ENCODE assay signal across 8 mouse cellular contexts in the genomic region with DNA sequence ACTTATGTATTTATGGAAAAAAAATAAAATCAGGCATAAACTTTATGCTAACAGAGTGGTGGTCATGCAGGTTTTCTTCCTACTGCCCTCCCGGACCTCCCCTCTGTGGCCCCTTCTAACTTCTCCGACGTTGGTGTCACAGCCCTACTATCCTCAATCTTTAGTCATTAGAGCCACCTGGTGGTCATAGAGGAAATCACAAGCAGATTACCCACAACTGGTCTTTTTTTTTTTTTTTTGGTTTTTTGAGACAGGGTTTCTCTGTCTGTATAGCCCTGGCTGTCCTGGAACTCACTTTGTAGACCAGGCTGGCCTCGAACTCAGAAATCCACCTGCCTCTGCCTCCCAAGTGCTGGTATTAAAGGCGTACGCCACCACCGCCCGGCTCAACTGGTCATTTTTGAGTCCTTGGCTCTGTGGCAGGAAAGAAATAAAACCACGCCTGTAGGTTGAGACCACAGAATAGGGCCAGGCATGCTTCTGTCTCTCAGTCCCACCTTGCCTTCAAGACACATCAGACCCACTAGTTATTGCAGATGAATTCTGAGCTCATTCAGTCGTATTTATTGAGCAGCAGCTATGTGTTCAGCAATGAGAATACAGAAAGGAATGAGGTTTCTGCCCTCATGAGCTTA. TPM values are rescaled to one million over a fixed set of nuclear protein-coding genes. Genes with fewer than 3 reads are reported as not detected.
DNase-seq lines count a peak whose midpoint lies in the region; ATAC-seq lines count a peak whose summit lies in the region.

No protein-coding gene starts in this region.

- peaks cover 13% of the 10 kb centered on the region for H3K4me1 ChIP-seq in kidney, embryonic 15.5 days
- peaks cover 4% of the 10 kb centered on the region for H3K4me1 ChIP-seq in midbrain, embryonic 11.5 days (ENCODE audit: control insufficient read depth, insufficient read depth, low read length)

- H3K27me3 ChIP-seq in kidney, embryonic 15.5 days: no peaks in the 10 kb centered on the region
- H3K27me3 ChIP-seq in midbrain, embryonic 11.5 days (ENCODE audit: control insufficient read depth, insufficient read depth, low read length): no peaks in the 10 kb centered on the region

- intact Hi-C loops in heart, postnatal 36 days (cut with DNase I): loop anchor here (1.0 kb wide), 1 partner anchor 121 kb away; no protein-coding TSS in a partner anchor
- intact Hi-C loops in left cerebral cortex, postnatal 10 days (cut with DNase I): no loop called here

- no peaks in the 10 kb centered on the region for H3K9me3 ChIP-seq in kidney, embryonic 15.5 days (replicated peaks)
- no peaks in the 10 kb centered on the region for H3K9me3 ChIP-seq in midbrain, embryonic 11.5 days (ENCODE audit: control insufficient read depth, low read length)

- no peak overlapping the region for H3K4me3 ChIP-seq in kidney, embryonic 15.5 days (replicated peaks)
- H3K4me3 ChIP-seq in midbrain, embryonic 11.5 days (ENCODE audit: low read depth, low read length): no peak overlapping the region

- no peak overlapping the region for H3K9ac ChIP-seq in kidney, embryonic 15.5 days
- H3K9ac ChIP-seq in midbrain, embryonic 11.5 days (ENCODE audit: low read length): no peak overlapping the region

- 47% methylated on average over 10 of the region's 10 CpGs for WGBS in kidney, embryonic 15.5 days
- 58% methylated on average over 10 of the region's 10 CpGs for WGBS in midbrain, embryonic 11.5 days

- ATAC-seq in kidney, embryonic 15.5 days (replicated peaks; ENCODE audit: low FRiP score): no peak
- peak; percentile 47; the same call in 1 of the 2 replicates for ATAC-seq in midbrain, embryonic 11.5 days (ENCODE audit: low FRiP score)

- H3K27ac ChIP-seq in kidney, embryonic 15.5 days: no peak overlapping the region
- H3K27ac ChIP-seq in midbrain, embryonic 11.5 days (ENCODE audit: low read depth, low read length): no peak overlapping the region

- peaks cover 7% of the 10 kb centered on the region; the same call in 1 of the 2 replicates for H3K36me3 ChIP-seq in kidney, embryonic 15.5 days
- H3K36me3 ChIP-seq in midbrain, embryonic 11.5 days (ENCODE audit: control insufficient read depth, insufficient read depth, low read length): no peaks in the 10 kb centered on the region

- peak; percentile 44 for DNase-seq in kidney, adult 11 months
- peak; percentile 87 for DNase-seq in NIH3T3 (ENCODE audit: low read depth)
- peak; percentile 93 for DNase-seq in embryo, embryonic 10.5 days (ENCODE audit: low spot score)
- peak; percentile 65 to 72 for DNase-seq in heart, postnatal 36 days
- DNase-seq in left cerebral cortex, postnatal 10 days (ENCODE audit: extremely low spot score in 1 of 2, low spot score in 2 of 2): peak; percentile 71 to 79
- peak; percentile 93 for DNase-seq in midbrain, embryonic 11.5 days (ENCODE audit: low spot score, missing footprints)
- DNase-seq in testis, postnatal 14 days (ENCODE audit: low spot score): peak; percentile 46

- no peak overlapping the region for H3K4me2 ChIP-seq in kidney, embryonic 15.5 days
- no peak overlapping the region for H3K4me2 ChIP-seq in midbrain, embryonic 11.5 days

RNA-seq across cellular contexts. Expression of a gene that starts 4.8 kb away (rescaled TPM):
- polyA plus RNA-seq in kidney, embryonic 15.5 days (2015; fragmentation: Nextera tagmentation; extraction: Ambion mirVana): 153 and 155 TPM in 2 replicates
- total RNA-seq in heart, postnatal 36 days (2021): 100 to 1,000 TPM; 101 to 103 TPM
- 10 to 100 TPM; 84.2 to 85.7 TPM for total RNA-seq in left cerebral cortex, postnatal 10 days (2021)
- polyA plus RNA-seq in midbrain, embryonic 11.5 days (2014; fragmentation: Nextera tagmentation; extraction: Ambion mirVana): 120 and 130 TPM in 2 replicates

RNA-seq across cellular contexts. Expression of a gene that starts 4.9 kb away (rescaled TPM):
- polyA plus RNA-seq in kidney, embryonic 15.5 days (2015; fragmentation: Nextera tagmentation; extraction: Ambion mirVana): 30.2 and 30.5 TPM in 2 replicates
- total RNA-seq in heart, postnatal 36 days (2021): 10 to 100 TPM; 29.6 to 31.8 TPM
- 10 to 100 TPM; 37.9 to 39.8 TPM for total RNA-seq in left cerebral cortex, postnatal 10 days (2021)
- polyA plus RNA-seq in midbrain, embryonic 11.5 days (2014; fragmentation: Nextera tagmentation; extraction: Ambion mirVana): 44.6 and 50.5 TPM in 2 replicates

RNA-seq across cellular contexts. Expression of a gene that starts 7.5 kb away (rescaled TPM):
- polyA plus RNA-seq in kidney, embryonic 15.5 days (2015; fragmentation: Nextera tagmentation; extraction: Ambion mirVana): 41.9 and 44.3 TPM in 2 replicates
- 10 to 100 TPM; 23.3 to 29.6 TPM for total RNA-seq in heart, postnatal 36 days (2021)
- total RNA-seq in left cerebral cortex, postnatal 10 days (2021): 1 to 10 TPM; 2.8 to 3.0 TPM
- polyA plus RNA-seq in midbrain, embryonic 11.5 days (2014; fragmentation: Nextera tagmentation; extraction: Ambion mirVana): 11.9 and 13.1 TPM in 2 replicates

RNA-seq across cellular contexts. Expression of a gene that starts 21.3 kb away (rescaled TPM):
- polyA plus RNA-seq in kidney, embryonic 15.5 days (2015; fragmentation: Nextera tagmentation; extraction: Ambion mirVana): 54.8 and 62.8 TPM in 2 replicates
- 10 to 100 TPM; 21.8 to 22.8 TPM for total RNA-seq in heart, postnatal 36 days (2021)
- total RNA-seq in left cerebral cortex, postnatal 10 days (2021): 100 to 1,000 TPM; 525 to 527 TPM
- 38.2 and 39.4 TPM in 2 replicates for polyA plus RNA-seq in midbrain, embryonic 11.5 days (2014; fragmentation: Nextera tagmentation; extraction: Ambion mirVana)

RNA-seq across cellular contexts. Expression of a gene that starts 23.0 kb away (rescaled TPM):
- polyA plus RNA-seq in kidney, embryonic 15.5 days (2015; fragmentation: Nextera tagmentation; extraction: Ambion mirVana): 32.6 and 33.0 TPM in 2 replicates
- 10 to 100 TPM; 26.1 to 29.1 TPM for total RNA-seq in heart, postnatal 36 days (2021)
- 10 to 100 TPM; 42.7 to 43.9 TPM for total RNA-seq in left cerebral cortex, postnatal 10 days (2021)
- 30.2 and 31.7 TPM in 2 replicates for polyA plus RNA-seq in midbrain, embryonic 11.5 days (2014; fragmentation: Nextera tagmentation; extraction: Ambion mirVana)

Comparison
In these comparisons a context has a peak if more than half of its experiments do, and no peak if none do; other contexts are left out.
1. RNA of a gene that starts 7.5 kb away (total RNA-seq): 23.3 to 29.6 TPM in heart, postnatal 36 days; 2.8 to 3.0 TPM in left cerebral cortex, postnatal 10 days; every median in the first group is over 4 times any median in the second.
2. Peak in every context shown above with its lines, with median percentiles within 50 percentile points of each other: DNase-seq.